Mouse (Mus musculus) urinary bladder, postnatal 36 days (tissue): ENCODE data around the gene Akap14.
A peak's percentile ranks its signal among the peaks of the same experiment; 100 is the strongest.
"Not testable (repeated sequence)": the region's sequence is repeated elsewhere in the genome, so short reads cannot be mapped to it uniquely, and the experiment has no call there.

Source experiments
- DNase-seq, 2 experiments: peaks; one replicate each; pipeline ENCODE4 v3.0.0; 2022; ENCODE audit warnings: low spot score in 2 of 2, mixed read lengths in 1 of 2

The Akap14 gene

DNA sequence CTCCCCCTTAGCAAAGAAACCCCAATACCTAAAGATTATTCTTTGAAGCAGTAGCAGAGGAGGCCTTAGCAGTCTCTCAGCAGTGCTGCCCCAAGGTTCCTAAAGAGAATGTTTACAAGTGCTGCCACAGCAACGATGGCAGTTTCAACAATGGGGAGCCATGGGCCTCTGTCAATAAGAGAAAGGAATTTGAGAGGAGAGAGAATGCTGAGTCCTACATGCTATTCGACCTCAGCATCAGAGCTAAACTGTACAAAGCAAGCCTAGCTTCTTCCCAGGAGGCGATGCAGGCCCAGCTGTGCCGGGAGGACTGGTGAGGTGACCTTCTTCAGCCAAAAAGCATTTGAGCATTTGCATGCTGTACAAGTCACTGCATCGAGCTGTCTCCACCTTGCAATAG, at the start of gene Akap14:
Gene Akap14, minus strand, starts transcription at position 101 of the 400 bp plus-strand sequence.
- no peak for DNase-seq

DNA sequence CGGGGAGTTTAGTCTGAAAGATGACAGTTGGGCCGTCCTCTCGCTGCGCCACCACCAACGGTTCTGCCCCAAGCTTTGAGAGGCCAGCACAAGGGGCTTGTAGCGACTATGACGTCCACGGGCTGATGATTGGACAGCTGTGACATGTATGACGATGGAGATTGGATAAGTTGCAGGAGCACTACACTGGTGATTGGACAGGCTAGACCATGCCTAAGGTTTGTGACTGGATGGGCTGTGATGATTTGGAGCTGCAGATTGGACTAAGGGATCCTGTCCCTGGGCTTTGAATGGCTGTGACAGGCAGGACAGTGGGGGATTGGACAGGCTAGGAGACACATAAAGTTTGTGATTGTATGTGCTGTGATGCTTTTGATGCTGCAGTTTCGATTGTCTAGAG, 42.3 kb upstream of the Akap14 start, which contains the start of gene Gm9:
Gene Gm9, minus strand, starts transcription at position 101 of the 400 bp plus-strand sequence.
- DNase-seq: no peak

DNA sequence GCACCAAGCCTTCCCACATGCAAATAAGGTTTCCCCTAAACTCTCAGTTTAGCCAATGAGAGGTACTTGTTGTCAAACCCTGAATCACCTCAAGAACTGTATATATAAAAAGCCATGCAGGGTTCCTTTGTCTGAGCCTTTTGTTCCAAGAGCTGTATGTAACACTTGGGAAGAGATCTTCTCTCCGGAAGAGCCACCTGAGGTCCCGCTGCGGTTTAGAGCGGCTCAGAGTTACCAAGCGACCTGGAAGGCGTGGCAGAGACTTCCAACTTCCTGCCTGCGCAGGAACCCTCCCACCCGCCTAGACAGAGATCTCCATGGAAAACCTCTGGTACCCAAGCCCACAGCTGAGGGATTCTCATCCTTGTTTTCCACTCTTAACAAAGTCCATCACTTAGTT, 30.0 kb upstream of the Akap14 start:
- DNase-seq: no peak

DNA sequence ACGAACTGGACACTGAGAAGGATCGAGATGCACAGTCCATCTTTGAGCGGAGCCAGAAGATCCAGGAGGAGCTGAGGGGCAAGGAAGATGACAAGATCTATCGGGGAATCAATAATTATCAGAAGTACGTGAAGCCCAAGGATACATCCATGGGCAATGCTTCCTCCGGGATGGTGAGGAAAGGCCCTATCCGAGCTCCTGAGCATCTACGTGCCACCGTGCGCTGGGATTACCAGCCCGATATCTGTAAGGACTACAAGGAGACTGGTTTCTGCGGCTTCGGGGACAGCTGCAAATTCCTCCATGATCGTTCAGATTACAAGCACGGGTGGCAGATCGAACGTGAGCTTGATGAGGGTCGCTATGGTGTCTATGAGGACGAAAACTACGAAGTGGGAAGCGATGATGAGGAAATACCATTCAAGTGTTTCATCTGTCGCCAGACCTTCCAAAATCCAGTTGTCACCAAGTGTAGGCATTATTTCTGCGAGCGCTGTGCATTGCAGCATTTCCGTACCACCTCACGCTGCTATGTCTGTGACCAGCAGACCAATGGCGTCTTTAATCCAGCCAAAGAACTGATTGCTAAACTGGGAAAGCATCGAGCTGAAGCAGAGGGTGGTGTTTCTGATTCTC, 23.2 kb upstream of the Akap14 start:
- DNase-seq: peak in 1 of 2 experiments; percentile 0

DNA sequence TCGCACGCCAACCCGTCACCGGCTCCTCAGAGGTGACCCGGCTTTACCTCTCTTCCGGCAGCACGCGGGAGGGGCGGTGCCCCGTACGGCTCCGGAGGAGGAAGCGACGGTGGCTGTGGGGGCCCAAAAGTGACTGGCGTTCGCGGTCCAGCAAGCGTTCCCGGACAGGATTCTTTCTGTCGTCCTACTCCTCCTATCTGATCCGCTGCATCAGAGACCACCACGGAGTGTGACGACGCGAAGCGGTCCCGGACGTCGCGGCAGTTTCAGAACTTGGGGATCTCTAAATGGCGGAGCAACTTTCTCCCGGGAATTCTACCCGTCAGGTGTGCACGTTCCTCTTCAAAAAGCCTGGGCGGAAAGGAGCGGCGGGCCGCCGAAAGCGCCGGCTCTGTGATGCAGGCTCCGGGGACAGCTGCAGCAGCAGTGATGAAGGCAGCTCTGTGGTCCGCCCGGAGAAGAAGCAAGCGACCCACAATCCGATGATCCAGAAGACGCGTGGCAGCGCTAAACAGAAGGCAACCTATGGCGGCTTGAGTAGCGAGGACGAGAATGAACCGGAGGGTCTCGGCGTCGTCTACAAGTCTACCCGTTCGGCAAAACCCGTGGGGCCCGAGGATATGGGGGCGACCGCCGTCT, 22.6 kb upstream of the Akap14 start, which contains the start of the genes Ndufa1 and Rnf113a1:
Gene Ndufa1, minus strand, starts transcription at position 59 of the 639 bp plus-strand sequence.
Gene Rnf113a1, plus strand, starts transcription at position 141 of the 639 bp plus-strand sequence.
- peak; percentile 72 to 78 for DNase-seq

DNA sequence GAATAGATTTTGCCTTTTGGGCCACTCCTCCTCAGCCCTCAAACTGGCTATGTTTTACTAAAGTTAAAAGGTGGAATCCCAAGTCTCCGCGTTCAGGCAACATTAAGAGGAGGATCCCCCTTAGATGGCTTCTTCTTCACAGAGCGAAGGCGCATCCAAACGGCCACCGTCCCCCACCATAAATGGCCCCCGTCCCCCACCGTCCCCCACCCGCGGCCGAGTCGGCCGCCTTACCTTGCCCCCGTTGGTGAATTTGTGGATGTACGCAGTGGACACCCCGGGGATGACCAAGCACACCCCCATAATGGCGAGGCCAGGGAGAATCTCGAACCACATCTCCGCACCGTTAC, 22.1 kb upstream of the Akap14 start:
- DNase-seq: no peak

DNA sequence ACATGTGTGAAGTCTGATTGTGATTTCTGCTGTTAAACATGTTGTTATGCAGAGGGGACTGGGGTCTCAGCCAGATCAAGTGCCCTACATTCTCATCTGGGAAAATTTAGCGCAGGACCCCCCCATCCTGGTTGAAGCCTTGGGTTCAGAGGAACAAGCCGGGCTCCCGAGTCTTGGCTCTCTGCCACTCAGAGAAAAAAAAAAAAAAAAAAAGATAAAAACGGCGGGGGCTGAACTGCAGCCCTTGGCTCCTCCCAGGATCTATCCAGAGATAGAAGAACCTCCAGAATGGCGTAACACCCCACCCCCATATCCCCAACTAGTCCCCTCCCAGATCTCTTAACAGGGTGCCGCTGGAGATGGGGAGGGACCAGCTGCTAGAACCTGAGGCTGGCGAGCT, 15.8 kb upstream of the Akap14 start:
- not testable (repeated sequence) for DNase-seq

DNA sequence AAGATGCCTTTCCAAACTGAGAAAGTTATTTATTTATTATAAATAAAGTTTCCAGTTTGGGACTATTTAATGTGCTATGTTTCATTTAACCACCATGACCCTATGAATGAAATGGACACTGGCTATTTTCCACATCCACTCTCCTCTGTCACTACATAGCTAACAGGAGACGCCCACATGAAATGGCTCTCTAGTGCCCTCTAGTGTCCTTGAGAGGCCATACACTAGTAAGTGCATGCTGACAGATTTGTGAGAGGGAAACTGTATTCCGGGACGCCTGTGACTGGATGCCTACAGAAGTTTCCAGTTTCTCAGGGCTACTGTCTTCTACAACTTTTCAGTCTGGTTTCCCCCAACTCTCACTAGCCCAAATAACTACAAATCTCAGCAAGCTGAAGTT, 1.6 kb downstream of the Akap14 start:
- peak in 1 of 2 experiments; percentile 8 for DNase-seq

DNA sequence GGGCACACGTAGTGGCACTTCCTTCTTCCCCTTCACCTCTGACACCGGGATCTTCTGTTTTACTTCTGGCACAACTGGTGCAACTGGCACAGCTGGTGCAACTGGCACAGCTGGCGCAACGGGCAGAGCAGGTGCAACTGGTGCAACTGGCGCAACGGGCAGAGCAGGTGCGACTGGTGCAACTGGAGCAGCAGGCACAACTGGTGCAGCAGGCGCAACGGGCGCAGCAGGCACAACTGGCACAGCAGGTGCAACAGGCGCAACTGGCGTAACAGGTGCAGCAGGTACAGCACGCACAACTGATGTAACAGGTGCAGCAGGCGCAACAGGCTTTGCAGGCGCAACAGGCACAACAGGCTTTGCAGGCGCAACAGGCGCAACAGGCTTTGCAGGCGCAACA, 5.5 kb downstream of the Akap14 start:
- no peak for DNase-seq

DNA sequence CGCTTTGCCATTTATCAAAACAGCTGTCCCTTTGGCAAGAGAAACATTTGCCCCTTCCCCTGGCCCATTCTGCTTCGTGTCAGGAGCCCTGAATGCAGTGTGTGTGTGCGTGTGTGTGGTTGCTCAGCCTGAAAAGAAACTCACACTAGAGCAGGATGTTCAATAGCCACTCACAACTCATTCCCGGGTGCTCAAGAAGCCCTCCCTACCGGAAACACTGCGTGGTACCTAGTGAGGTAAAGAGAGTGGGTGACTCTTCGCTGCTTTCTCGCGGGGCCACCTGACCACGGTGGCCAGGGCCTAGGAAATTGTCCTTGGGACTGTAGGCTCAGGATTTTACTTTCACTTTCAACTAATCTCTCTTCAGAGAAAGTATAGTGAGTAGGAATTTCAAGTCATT, 7.5 kb downstream of the Akap14 start:
- DNase-seq: no peak

DNA sequence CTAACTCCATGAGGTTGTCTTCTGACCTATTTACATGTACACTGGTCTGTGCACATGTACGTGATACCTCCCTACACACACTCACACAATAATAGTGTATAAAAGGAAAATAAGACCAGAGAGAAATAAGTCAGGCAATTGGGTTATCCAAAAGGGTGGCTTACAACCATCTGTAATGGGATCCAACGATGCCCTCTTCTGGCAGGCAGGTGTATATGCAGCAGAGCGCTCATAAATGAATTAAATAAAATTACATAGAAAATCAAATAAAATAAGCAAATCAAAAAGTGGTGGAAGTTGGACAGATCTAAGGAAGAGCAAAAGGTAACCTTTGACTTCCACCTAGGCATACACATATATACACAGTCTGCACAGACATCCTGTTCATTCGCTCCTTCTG, 10.8 kb downstream of the Akap14 start:
- no peak for DNase-seq

DNA sequence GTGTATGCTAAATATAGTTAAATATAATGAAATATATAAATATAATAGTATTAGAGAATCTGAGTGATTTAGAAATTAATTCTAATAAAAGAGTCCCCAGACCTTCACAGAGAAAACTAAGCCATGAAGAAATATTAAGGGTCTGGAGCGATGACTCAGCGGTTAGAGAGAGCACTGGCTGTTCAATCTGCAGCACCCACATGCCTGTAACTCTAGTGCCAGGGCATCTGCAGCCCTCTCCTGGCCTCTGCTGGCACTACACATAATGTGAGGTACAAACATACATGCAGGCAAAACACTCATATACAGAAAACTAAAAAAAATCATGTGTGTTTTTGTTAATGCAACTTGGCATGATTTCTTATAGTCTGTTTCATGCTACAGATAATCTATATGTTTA, 23.7 kb downstream of the Akap14 start:
- DNase-seq: no peak

DNA sequence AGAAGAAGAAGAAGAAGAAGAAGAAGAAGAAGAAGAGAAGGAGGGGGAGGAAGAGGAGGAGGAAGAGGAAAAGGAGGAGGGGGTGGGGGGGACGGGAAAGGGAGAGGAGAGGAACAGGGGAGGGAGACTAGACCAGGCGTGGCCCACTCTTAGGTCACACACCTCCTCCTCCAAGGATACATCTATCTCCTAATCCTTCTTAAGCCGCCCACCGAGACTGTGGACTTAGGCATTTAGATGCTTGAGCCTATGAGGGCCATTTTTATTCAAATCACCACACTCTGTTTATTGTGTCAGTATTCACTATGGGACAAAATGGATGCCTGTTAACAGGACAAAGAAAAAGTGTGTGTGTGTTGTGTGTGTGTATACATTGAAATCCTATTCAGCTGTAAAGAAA, 24.1 kb downstream of the Akap14 start:
- not testable (repeated sequence) for DNase-seq

DNA sequence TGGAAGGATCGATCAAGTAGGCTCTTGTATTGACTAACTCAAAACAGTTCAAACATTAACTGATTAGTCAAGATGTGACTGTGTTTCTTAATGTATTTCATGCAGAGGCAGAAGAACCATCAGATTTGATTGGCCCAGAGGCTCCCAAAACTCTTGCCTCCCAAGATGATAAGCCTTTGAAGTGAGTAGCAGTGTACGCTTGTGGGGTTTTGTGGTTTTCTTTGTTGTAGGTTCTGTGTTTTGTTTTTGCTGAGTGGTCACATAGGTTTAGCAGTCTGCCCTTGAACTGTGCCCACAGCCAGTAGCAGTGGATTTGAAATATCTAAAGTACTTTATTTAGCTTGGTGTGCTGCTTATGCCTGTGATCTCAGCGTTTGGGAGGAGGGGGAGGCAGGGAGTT, 26.9 kb downstream of the Akap14 start:
- no peak for DNase-seq

DNA sequence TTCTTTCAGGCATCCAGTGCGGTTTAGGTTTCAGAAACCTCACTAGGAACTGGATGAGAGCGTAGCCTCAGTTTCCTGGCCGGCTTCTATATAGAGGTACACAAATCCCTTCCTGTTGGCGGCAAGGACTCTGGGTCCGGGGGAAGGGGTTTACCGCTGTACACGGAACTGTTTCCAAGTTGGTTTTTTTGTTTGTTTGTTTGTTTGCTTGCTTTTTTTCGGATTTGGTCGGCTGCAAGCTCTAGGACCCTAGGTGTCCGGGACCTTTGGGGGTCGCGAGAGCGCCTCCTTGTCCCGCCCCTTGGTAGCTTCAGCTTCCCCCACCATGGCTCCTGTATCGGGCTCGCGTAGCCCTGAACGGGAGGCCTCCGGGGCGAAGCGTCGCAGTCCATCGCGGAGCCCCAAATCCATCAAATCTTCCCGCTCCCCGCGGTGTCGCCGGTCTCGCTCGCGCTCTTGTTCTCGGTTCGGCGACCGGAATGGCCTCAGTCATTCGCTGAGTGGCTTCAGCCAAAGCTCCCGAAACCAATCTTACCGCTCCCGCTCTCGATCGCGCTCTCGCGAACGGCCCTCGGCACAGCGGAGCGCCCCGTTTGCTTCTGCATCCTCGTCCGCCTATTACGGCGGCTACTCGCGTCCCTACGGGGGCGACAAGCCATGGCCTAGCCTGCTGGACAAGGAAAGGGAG, 41.8 kb downstream of the Akap14 start, which contains the start of gene Nkap:
Gene Nkap, plus strand, starts transcription at position 125 of the 688 bp plus-strand sequence.
- peak; percentile 45 to 54 for DNase-seq

DNA sequence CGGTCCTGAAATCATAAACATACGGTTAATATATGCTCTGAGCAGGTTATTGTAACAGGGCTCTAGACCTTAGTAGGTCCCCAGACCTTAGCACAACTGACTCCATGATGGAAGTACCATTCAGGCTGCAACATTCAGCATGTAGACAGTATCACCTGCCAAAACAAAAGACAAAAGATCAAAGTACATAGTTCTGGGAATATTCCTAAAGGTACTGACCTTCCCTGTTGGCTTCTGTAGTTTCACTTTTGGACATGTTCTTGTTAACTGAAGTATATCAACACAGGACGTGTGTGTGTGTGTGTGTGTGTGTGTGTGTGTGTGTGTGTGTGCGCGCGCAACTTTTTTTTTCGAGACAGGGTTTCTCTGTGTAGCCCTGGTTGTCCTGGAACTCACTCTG, 43.1 kb downstream of the Akap14 start:
- no peak for DNase-seq

DNA sequence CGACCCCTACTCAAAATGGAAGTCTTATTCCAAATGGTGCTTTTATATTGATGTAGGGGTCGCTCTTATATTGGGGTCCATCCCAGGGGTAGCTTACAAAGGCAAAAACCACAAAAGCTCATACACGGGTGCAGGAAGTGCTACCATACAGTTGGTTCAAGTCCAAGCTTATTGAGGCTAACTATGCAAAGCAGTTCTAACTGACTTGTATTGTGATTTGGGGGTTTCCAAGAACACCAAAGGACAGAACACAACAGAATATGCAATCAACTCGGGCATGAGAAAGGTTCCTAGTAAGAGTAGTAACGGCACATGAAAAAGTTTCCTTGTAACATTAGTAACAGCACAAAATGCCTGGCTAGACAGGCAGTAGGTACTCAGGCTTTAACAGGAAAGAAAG, 48.4 kb downstream of the Akap14 start:
- no peak for DNase-seq

DNA sequence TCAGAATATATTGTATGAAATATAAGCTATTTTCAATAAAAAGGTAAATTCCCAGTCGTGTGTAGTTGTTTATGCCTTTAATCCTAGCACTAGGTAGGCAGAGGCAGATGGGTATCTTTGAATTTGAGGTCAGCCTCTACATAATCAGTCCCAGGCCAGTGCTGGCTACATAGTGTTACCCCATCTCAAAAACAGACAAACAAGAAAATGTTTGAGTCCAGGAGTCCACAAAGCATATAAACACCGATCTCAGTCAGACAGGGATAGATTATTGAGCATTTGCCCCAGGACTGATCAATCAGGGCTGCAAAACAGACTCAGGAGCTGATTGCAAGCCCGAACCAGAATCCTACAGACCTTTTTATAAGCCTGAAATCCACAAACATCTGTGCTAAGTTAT, 49.1 kb downstream of the Akap14 start:
- DNase-seq: no peak

DNA sequence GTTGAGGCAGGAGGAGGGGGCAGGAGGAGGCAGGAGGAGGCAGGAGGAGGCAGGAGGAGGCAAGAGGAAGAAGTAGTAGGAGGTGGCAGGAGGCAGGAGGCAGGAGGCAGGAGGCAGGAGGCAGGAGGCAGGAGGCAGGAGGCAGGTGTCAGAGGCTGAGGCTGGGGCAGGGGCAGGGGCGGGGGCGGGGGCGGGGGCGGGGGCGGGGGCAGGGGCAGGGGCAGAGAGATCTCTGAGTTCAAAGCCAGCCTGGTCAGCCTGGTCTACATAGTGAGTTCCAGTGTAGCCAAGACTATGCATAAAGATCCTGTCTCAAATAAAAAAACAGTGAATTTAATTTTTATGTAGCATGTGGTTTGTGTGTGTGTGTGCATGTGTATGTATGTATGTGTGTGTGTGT, 51.6 kb downstream of the Akap14 start:
- no peak for DNase-seq

DNA sequence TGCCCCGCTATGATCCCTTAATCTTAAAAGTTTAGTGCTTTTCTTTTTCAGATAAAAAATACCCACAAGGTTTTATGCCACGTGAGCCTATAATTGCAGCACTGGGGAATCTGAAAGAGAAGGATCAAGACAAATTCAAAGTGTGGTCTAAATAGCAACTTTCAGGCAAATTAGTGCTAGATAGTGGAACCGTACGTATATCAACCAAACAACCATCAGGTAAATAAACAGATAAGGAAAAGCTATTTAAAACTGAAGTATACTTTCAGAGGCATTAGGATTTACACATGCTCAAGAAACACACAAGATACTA, 57.8 kb downstream of the Akap14 start:
- no peak for DNase-seq

DNA sequence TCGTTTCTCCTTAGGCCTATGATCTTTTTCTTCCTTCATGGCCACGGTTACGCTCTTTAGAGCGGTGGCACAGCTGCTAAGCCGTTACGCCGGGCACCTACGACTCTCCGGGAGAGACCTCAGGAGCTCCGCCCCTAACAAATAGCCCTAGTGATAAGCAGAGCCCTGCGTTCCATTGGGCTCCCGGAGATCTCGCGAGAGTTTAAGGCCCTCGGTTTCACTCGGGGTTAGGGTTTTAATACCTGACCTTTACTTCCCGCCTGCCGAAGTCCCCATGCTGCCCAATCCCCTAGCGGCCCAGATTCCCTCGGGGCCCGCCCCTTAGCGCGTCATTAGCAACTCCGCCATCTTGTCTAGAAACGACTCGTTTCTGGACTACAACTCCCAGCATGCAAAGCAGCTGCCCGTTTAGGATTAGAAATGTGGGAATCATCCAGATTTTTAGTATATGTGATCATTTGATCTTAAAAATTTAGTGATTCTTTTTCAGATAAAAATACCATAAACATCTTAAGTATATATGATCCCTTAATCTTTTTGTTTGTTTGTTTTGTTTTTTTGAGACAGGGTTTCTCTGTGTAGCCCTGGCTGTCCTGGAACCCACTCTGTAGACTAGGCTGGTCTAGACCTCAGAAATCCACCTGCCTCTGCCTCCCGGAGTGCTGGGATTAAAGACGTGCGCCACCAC, 58.3 kb downstream of the Akap14 start, which contains the start of gene Upf3b:
Gene Upf3b, minus strand, starts transcription at position 130 of the 688 bp plus-strand sequence.
- DNase-seq: peak; percentile 79 to 90

DNA sequence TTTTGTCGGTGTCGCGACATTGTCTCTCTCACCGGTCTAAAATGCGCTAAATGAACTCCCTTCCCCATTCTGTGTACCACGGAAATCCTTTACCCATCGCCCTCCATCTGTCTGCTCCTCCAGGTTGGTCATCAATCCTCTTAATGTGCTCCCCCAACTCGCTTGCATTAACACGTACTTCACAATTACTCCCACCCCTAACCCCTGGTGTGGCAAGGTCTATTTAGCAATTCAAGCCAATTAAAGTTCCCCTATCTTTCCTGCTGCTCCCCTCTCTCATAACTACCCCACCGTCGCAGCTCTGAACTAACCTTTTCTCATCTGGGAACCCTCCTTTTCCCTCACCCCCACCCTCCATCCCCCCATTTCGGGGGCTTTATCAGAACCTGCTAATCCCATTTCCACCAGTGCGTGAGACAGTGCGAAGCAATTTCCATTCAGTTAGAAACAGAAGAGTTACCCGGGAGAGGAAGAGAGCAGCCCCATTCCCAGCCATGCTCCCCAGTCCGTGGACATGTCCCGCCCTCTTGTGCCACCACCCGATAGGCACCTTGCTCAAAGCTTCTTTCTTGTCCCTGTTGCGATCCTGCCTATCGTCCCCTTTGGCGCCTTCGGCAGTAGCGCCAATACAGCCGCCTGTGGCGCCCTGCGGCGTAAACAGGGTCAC, 59.0 kb downstream of the Akap14 start:
- DNase-seq: no peak
